Mouse (Mus musculus) lung, embryonic 16.5 days (tissue): ENCODE data around the gene Tox3. TPM values are rescaled to one million over a fixed set of nuclear protein-coding genes. Genes with fewer than 3 reads are reported as not detected.

Experiments used
- ATAC-seq: fragments of 200-750 bp; cut with Nextera tagmentation; 2 replicates; pipeline ENCODE4 v1.8.0; 2017; ENCODE audit warnings: low read depth, mild to moderate bottlenecking, moderate library complexity
- H3K27ac ChIP-seq: fragments of 300-500 bp; sonication (generic); 2 replicates; pipeline ENCODE4 v1.5.1; 2014; ENCODE audit warnings: mild to moderate bottlenecking, control low read depth, low read length
- H3K27me3 ChIP-seq: fragments of 300-500 bp; sonication (generic); 2 replicates; pipeline ENCODE4 v1.6.1; 2014; ENCODE audit warnings: low read depth, low read length, mixed read lengths; ENCODE audit not compliant: control insufficient read depth, insufficient read depth
- H3K36me3 ChIP-seq: fragments of 300-500 bp; sonication (generic); 2 replicates; pipeline ENCODE4 v1.6.1; 2014; ENCODE audit warnings: low read length; ENCODE audit not compliant: control insufficient read depth, insufficient read depth
- H3K4me1 ChIP-seq: fragments of 300-500 bp; sonication (generic); replicated peaks from 2 replicates; pipeline ENCODE4 v1.6.1; 2014; ENCODE audit warnings: low read length, mixed read lengths; ENCODE audit not compliant: control insufficient read depth, insufficient read depth
- H3K4me2 ChIP-seq: fragments of 300-500 bp; sonication (generic); 2 replicates; pipeline ENCODE4 v1.6.1; 2014; ENCODE audit warnings: low read depth, low read length, control low read depth
- H3K4me3 ChIP-seq: fragments of 300-500 bp; sonication (generic); 2 replicates; pipeline ENCODE4 v1.5.1; 2014; ENCODE audit warnings: mild to moderate bottlenecking, low read length, control low read depth
- H3K9ac ChIP-seq: fragments of 300-500 bp; sonication (generic); 2 replicates; pipeline ENCODE4 v1.6.1; 2014; ENCODE audit warnings: low read length, control low read depth
- H3K9me3 ChIP-seq: fragments of 300-500 bp; sonication (generic); 2 replicates; pipeline ENCODE4 v1.6.1; 2016; ENCODE audit warnings: low read length; ENCODE audit not compliant: control insufficient read depth
- WGBS: fragments of 180-500 bp; shearing (Covaris S2); extraction: QIAGEN DNeasy Blood & Tissue Kit; methylation state at CpG from one replicate; pipeline ENCODE4 v1.1.7; 2014; 5-methylcytosine and 5-hydroxymethylcytosine counted together
- polyA plus RNA-seq: library from polyadenylated mRNA; unstranded; fragments of >200 nt; fragmentation: Nextera tagmentation; extraction: Ambion mirVana; gene quantifications from 2 replicates; pipeline ENCODE4 v1.2.1, GENCODE M21; 2015

Tox3 gene
- polyA plus RNA-seq, 1 experiment from 2014 or later: 3.0 TPM

DNA sequence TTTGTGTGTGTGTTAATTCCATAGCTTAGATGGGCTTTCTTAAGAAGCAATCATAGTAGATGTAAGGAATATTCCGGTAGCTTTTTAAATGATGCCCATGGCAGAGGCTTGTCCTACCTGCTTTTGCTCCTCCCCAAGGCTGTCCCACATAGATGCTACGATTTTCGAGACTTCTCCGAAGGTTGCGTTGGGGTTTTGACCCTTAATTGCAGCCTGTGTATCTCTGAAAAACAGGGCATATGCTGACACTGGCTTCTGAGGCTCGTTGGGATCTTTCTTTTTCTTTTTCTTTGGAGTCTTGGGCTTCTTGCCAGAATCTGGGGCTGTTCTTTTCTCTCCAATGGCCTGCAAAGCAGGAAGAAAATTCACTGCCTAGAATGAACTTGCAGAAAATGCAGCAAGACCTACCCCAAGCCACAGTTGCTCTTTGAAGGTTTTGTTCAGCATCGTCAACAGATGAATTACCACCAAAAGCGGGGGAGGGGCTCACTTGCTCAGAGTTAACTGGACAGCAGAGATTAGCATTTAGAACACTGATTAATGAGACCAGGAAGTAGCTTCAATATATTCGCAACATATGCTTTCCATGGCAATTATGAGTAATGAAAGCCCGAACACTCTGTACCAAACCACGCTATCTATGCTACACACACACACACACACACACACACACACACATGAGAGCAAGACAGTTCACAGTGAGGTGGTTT, 93.8 kb downstream of the Tox3 start:
- Histone ChIP-seq H3K4me1 (peaks cover 3% of the 10 kb centered on the region; the same call in 1 of the 2 replicates), H3K4me2 (no peak overlapping the region), H3K9me3 (no peaks in the 10 kb centered on the region), H3K9ac (no peak overlapping the region), H3K36me3 (no peaks in the 10 kb centered on the region), H3K4me3 (no peak overlapping the region), H3K27ac (no peak overlapping the region), H3K27me3 (no peaks in the 10 kb centered on the region)
- 61% methylated on average over 11 of the region's 11 CpGs for WGBS
- no peak for ATAC-seq

DNA sequence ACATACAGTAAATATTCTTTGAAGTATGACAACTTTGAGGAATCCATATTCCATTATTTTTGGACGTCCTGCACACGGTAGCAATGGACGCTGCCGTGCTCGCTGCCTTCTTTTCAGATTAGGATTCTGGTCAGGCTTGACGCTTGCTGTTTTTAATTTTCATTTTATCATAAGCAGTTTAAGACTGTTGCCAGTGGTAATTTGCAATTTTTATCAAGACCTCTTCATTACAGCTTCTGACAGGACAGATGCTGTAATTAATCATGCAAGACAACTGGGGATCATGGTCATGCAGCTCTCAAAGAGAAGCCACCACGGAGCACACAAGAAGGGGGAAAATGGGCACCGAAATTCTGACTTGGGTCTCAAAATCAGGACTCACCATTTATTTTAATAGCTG, 101.8 kb downstream of the Tox3 start:
- no peak overlapping the region for H3K27ac ChIP-seq

DNA sequence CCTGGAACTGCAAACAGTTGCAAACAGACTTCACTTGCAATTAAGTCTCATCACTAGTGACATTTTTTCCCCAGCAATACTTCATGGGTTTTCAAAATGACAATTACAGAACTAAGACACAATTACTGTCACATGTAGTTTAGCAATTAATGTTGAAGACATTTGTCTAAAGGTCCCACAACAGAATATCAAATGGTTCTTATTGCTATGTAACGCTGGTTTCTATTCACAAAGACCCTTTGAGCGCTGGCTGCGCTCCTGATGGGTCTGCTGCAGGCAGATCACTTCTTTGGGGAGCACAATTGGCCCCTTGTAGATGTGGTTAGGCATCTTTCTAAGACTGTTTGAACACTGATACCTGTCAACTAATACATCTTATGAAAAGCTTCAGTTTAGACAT, 102.3 kb downstream of the Tox3 start:
- no peak overlapping the region for H3K27ac ChIP-seq

More for the DNA sequence above, 101.8 kb downstream of the Tox3 start:
- no peak overlapping the region for H3K4me3 ChIP-seq
- WGBS: 85% methylated on average over 8 of the region's 8 CpGs
- H3K9me3 ChIP-seq: no peaks in the 10 kb centered on the region
- no peak overlapping the region for H3K4me2 ChIP-seq
- no peak for ATAC-seq
- no peaks in the 10 kb centered on the region for H3K4me1 ChIP-seq
- H3K27me3 ChIP-seq: no peaks in the 10 kb centered on the region
- no peak overlapping the region for H3K9ac ChIP-seq
- H3K36me3 ChIP-seq: peaks cover 2% of the 10 kb centered on the region; the same call in 1 of the 2 replicates

DNA sequence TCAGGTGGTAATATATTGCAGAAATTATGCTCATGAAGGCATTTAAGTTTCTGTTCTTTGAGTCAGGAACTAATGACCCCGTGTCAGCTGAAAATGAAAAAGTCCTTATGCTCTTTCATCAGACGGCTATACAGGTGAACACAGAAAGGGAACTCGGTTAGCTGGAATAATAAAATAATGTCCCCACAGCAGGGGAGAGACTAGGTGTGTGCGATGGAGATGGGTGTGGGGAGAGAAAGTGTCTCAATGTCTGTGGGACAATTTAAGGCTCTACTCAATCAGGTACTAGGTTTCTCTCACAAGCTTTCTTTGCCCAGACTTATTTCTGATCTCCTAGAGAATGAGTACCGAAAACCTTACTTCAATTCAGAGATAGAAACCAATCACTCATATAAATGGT, 103.0 kb downstream of the Tox3 start:
- H3K27ac ChIP-seq: no peak overlapping the region
- no peak overlapping the region for H3K4me3 ChIP-seq
- no peak overlapping the region for H3K4me2 ChIP-seq
- peaks cover 2% of the 10 kb centered on the region; the same call in 1 of the 2 replicates for H3K36me3 ChIP-seq
- WGBS: 87% methylated on average over 5 of the region's 5 CpGs
- no peaks in the 10 kb centered on the region for H3K4me1 ChIP-seq
- ATAC-seq: no peak
- no peak overlapping the region for H3K9ac ChIP-seq
- H3K27me3 ChIP-seq: no peaks in the 10 kb centered on the region
- H3K9me3 ChIP-seq: no peaks in the 10 kb centered on the region

More for the DNA sequence above, 102.3 kb downstream of the Tox3 start:
- Histone ChIP-seq H3K27me3 (no peaks in the 10 kb centered on the region), H3K36me3 (peaks cover 2% of the 10 kb centered on the region; the same call in 1 of the 2 replicates), H3K4me3 (no peak overlapping the region), H3K4me2 (no peak overlapping the region), H3K4me1 (no peaks in the 10 kb centered on the region), H3K9ac (no peak overlapping the region), H3K9me3 (no peaks in the 10 kb centered on the region)
- WGBS: 86% methylated on average over 3 of the region's 3 CpGs
- no peak for ATAC-seq

DNA sequence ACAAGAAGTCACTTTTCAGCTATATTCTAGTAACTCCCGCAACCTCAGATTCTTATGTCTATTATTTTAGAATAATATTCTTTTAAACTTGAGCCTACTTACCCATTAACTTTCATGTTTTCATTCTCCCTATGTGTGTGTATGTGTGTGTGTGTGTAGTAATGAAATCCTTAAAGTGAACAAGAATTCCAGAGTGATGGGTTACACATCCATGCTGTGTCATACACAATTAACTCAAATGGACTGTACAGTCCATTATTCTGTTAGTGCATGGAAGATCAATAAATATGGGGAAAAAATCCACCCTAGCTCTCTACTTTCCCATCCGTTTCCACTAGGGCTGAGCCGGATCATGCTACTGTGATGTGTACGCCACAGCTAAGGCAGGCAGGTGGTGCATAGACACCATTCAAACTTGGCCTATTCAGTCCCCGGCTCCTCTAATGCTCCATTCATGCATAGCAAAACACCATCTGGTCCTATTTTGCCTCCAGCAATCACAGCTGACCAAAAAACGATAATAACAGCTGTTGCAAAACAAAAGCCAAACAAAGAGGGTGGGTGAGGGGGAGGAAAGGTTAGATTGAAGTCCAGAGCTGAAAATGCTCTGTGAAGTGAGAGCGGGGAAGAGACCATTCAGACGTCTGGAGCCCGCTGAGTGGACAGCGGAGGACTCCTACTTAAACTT, 103.5 kb downstream of the Tox3 start:
- H3K9me3 ChIP-seq: no peaks in the 10 kb centered on the region
- ATAC-seq: no peak
- WGBS: 78% methylated on average over 10 of the region's 10 CpGs

DNA sequence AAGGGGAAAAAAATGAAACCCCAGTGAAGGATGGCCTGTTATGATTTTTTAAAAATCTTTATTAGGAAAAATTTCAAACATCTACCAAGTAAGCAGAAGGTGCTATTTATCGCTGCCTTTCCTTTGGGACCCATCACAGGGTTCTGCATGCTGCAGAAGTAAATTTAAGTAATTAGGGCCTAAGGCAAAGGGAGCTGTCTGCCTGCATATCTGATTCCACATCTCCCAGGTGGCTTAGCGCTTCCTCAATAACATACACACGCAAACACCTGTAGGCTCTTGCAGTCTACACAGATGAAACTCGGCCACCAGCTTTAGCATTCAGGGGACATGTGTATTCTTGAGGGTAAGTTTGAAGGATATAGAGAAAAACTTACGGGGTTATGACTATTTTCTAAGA, 104.2 kb downstream of the Tox3 start:
- Histone ChIP-seq H3K36me3 (peaks cover 2% of the 10 kb centered on the region; the same call in 1 of the 2 replicates), H3K27me3 (no peaks in the 10 kb centered on the region), H3K27ac (no peak overlapping the region), H3K4me3 (no peak overlapping the region), H3K9ac (no peak overlapping the region), H3K9me3 (no peaks in the 10 kb centered on the region), H3K4me2 (no peak overlapping the region), H3K4me1 (no peaks in the 10 kb centered on the region)
- no peak for ATAC-seq
- WGBS: 92% methylated on average over 5 of the region's 5 CpGs

More for the DNA sequence above, 103.5 kb downstream of the Tox3 start:
- Histone ChIP-seq H3K27me3 (no peaks in the 10 kb centered on the region), H3K36me3 (peaks cover 2% of the 10 kb centered on the region; the same call in 1 of the 2 replicates), H3K4me3 (no peak overlapping the region), H3K27ac (no peak overlapping the region), H3K9ac (no peak overlapping the region), H3K4me2 (no peak overlapping the region), H3K4me1 (no peaks in the 10 kb centered on the region)

DNA sequence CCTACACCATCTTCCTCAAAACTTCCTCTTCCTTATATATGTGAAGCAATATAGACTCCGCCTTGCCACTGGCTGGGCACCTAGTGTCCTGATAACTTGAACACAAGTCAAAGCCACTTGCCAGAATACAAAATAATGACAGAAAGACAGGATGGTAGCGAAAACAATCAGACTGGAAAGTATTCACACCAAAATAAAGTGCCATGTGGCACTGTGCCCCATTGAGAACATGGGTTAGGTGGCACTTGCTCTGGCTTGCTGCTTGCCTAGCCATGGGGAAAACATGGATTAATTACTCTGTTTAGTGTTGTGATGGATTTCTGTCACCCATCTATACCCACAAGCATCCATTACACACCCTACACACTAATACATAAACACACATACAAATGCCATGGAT, 105.8 kb downstream of the Tox3 start:
- no peaks in the 10 kb centered on the region for H3K4me1 ChIP-seq
- H3K9ac ChIP-seq: no peak overlapping the region
- no peak overlapping the region for H3K27ac ChIP-seq
- H3K4me2 ChIP-seq: no peak overlapping the region
- no peaks in the 10 kb centered on the region for H3K36me3 ChIP-seq
- H3K27me3 ChIP-seq: no peaks in the 10 kb centered on the region
- no peaks in the 10 kb centered on the region for H3K9me3 ChIP-seq
- 87% methylated on average over 2 of the region's 2 CpGs for WGBS
- H3K4me3 ChIP-seq: no peak overlapping the region
- no peak for ATAC-seq

DNA sequence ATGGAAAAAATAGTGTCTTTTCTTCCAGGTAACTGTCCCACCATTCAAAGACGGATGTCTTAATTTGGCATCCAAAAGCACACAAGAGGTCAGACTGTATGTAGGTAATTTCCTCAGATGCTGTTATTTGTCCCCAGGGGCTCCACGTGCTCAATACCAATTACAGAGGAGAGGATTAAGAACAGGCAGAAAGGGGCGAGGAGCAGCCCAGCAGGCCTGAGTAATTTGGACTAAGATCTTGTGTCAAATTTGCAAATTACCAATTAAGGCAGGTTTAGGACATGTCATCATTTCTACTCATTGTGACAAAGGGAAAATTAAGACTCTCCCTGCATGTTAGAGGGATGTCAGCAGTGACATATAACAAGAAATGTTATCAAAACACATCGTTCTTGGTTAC, 106.7 kb downstream of the Tox3 start:
- Histone ChIP-seq H3K27ac (no peak overlapping the region), H3K9ac (no peak overlapping the region), H3K36me3 (no peaks in the 10 kb centered on the region), H3K4me1 (no peaks in the 10 kb centered on the region), H3K4me3 (no peak overlapping the region), H3K9me3 (no peaks in the 10 kb centered on the region), H3K4me2 (no peak overlapping the region), H3K27me3 (no peaks in the 10 kb centered on the region)
- ATAC-seq: no peak
- 87% methylated on average over 4 of the region's 4 CpGs for WGBS

DNA sequence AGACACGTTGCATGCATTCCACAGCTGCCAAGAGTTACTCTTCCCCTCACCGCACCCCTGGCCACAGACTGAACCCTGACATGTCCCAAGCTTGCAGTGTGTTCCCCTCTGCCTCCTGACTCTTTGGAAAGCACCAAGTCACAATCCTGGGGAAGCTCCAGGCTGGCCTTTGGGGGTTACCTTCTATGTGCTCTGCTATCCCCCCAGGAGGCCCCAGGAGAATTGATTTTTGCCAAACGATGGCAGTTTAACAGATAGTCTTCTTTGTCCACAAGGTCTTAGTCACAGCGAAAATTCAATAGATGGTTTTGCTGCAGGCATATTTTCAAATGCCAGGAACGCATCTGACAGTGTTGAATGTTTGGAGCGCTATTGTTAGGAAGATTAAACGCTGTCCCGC, 115.6 kb downstream of the Tox3 start:
- H3K9me3 ChIP-seq: no peaks in the 10 kb centered on the region
- no peak overlapping the region for H3K4me3 ChIP-seq
- no peak overlapping the region for H3K27ac ChIP-seq
- H3K4me1 ChIP-seq: no peaks in the 10 kb centered on the region
- ATAC-seq: no peak
- H3K36me3 ChIP-seq: no peaks in the 10 kb centered on the region
- WGBS: 70% methylated on average over 8 of the region's 8 CpGs
- no peak overlapping the region for H3K9ac ChIP-seq
- no peak overlapping the region for H3K4me2 ChIP-seq
- no peaks in the 10 kb centered on the region for H3K27me3 ChIP-seq
